Mouse (Mus musculus) urinary bladder, postnatal 25 days (tissue): ENCODE measurements at regions not wholly inside any gene's neighbourhood (a gene's known extent, or its start where the extent isn't known, plus 50 kb on each side); places are given as distances from the start of the nearest gene placed in this dataset.
A peak's percentile ranks its signal among the peaks of the same experiment; 100 is the strongest.

ENCODE experiments used
- DNase-seq: peaks from one replicate; pipeline ENCODE4 v3.0.0; 2022; ENCODE audit warnings: low spot score

GRCm38 (mm10) chr16:29706996-29707395 lies 127.9 kb downstream of the Opa1 start:
- DNase-seq, result no peak

- DNase-seq, result no peak
These were observed 128.5 kb downstream of the Opa1 start for GRCm38 (mm10) chr16:29707656-29708055.

- DNase-seq, result no peak
These were observed 129.9 kb downstream of the Opa1 start for GRCm38 (mm10) chr16:29709072-29709471.

GRCm38 (mm10) chr16:29711386-29711785 lies 132.3 kb downstream of the Opa1 start:
- no peak for DNase-seq

GRCm38 (mm10) chr16:29711912-29712681 lies 133.0 kb downstream of the Opa1 start:
- DNase-seq, result no peak

- DNase-seq, result no peak
These were observed 135.5 kb downstream of the Opa1 start for GRCm38 (mm10) chr16:29714612-29715127.

GRCm38 (mm10) chr16:29718965-29719364 lies 139.8 kb downstream of the Opa1 start:
- no peak for DNase-seq

- DNase-seq, result no peak
These were observed 140.7 kb downstream of the Opa1 start for GRCm38 (mm10) chr16:29719571-29720451.

- no peak for DNase-seq
These were observed 146.0 kb downstream of the Opa1 start for GRCm38 (mm10) chr16:29725153-29725552.

GRCm38 (mm10) chr16:29725563-29725962 lies 146.4 kb downstream of the Opa1 start:
- no peak for DNase-seq

- DNase-seq, result no peak
These were observed 148.3 kb downstream of the Opa1 start for GRCm38 (mm10) chr16:29727397-29727796.

- DNase-seq, result peak; percentile 90
These were observed 149.8 kb downstream of the Opa1 start for GRCm38 (mm10) chr16:29728769-29729481.

- no peak for DNase-seq
These were observed 150.9 kb downstream of the Opa1 start for GRCm38 (mm10) chr16:29730010-29730409.

GRCm38 (mm10) chr16:29732889-29733288 lies 153.8 kb downstream of the Opa1 start:
- DNase-seq, result no peak

- no peak for DNase-seq
These were observed 154.7 kb downstream of the Opa1 start for GRCm38 (mm10) chr16:29733847-29734246.

- no peak for DNase-seq
These were observed 155.2 kb downstream of the Opa1 start for GRCm38 (mm10) chr16:29734324-29734723.

GRCm38 (mm10) chr16:29734738-29735250 lies 155.7 kb downstream of the Opa1 start:
- no peak for DNase-seq

- no peak for DNase-seq
These were observed 156.4 kb downstream of the Opa1 start for GRCm38 (mm10) chr16:29735371-29736008.

- no peak for DNase-seq
These were observed 157.1 kb downstream of the Opa1 start for GRCm38 (mm10) chr16:29736211-29736610.

- DNase-seq, result no peak
These were observed 158.9 kb downstream of the Opa1 start for GRCm38 (mm10) chr16:29738075-29738474.

GRCm38 (mm10) chr16:29742497-29743230 lies 163.5 kb downstream of the Opa1 start:
- DNase-seq, result no peak
